Mouse (Mus musculus) heart, embryonic 15.5 days (tissue): ENCODE measurements around the gene Oxsm. TPM values are rescaled to one million over a fixed set of nuclear protein-coding genes. Genes with fewer than 3 reads are reported as not detected.

ENCODE experiments used
- ATAC-seq: fragments of 200-750 bp; cut with Nextera tagmentation; replicated peaks from 2 replicates; pipeline ENCODE4 v1.8.0; 2017; ENCODE audit warnings: low read depth, moderate TSS enrichment; ENCODE audit not compliant: insufficient number of reproducible peaks, insufficient read depth, low FRiP score
- H3K27ac ChIP-seq: fragments of 300-500 bp; sonication (generic); 2 replicates; pipeline ENCODE4 v1.5.1; 2015; ENCODE audit warnings: mild to moderate bottlenecking, inconsistent platforms
- H3K27me3 ChIP-seq: fragments of 300-500 bp; sonication (generic); 2 replicates; pipeline ENCODE4 v1.6.1; 2015; ENCODE audit warnings: inconsistent platforms
- H3K36me3 ChIP-seq: fragments of 300-500 bp; sonication (generic); 2 replicates; pipeline ENCODE4 v1.6.1; 2015; ENCODE audit warnings: mild to moderate bottlenecking, inconsistent platforms
- H3K4me1 ChIP-seq: fragments of 300-500 bp; sonication (generic); replicated peaks from 2 replicates; pipeline ENCODE4 v1.6.1; 2015; ENCODE audit warnings: inconsistent platforms
- H3K4me2 ChIP-seq: fragments of 300-500 bp; sonication (generic); 2 replicates; pipeline ENCODE4 v1.6.1; 2015; ENCODE audit warnings: inconsistent platforms, mild to moderate bottlenecking, moderate library complexity
- H3K4me3 ChIP-seq: fragments of 300-500 bp; sonication (generic); 2 replicates; pipeline ENCODE4 v1.5.1; 2015; ENCODE audit warnings: mild to moderate bottlenecking, inconsistent platforms
- H3K9ac ChIP-seq: fragments of 300-500 bp; sonication (generic); 2 replicates; pipeline ENCODE4 v1.6.1; 2015; ENCODE audit warnings: mild to moderate bottlenecking, inconsistent platforms
- H3K9me3 ChIP-seq: fragments of 300-500 bp; sonication (generic); replicated peaks from 2 replicates; pipeline ENCODE4 v1.6.1; 2016; ENCODE audit warnings: inconsistent platforms
- WGBS: fragments of 180-500 bp; shearing (Covaris S2); methylation state at CpG from one replicate; pipeline ENCODE4 v1.1.7; 2015; ENCODE audit warnings: mixed read lengths; 5-methylcytosine and 5-hydroxymethylcytosine counted together
- polyA plus RNA-seq: library from polyadenylated mRNA; unstranded; fragments of >200 nt; fragmentation: Nextera tagmentation; extraction: Ambion mirVana; gene quantifications from 2 replicates; pipeline ENCODE4 v1.2.1, GENCODE M21; 2015

Gene Oxsm
- polyA plus RNA-seq, 1 experiment from 2014 or later = 2.9 TPM

DNA sequence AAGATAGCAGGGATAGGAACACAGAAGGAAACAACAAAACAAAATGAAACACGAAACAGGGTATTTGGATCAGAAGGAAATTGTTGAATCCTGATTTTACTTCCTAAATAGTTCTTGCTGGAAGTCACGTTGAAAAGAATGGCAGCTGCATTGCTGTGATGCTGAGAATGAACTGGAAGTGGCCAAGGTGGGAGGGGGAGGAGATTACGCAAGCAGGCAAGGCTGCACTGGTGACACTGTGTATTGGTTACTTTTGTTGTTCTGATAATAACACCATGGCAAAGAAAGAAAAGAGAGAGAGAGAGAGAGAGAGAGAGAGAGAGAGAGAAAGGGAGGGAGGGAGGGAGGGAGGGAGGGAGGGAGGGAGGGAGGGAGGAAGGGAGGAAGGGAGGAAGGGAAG, 13.1 kb downstream of the Oxsm start:
- no peaks in the 10 kb centered on the region for H3K9me3 ChIP-seq
- H3K4me2 ChIP-seq = no peak overlapping the region
- no peaks in the 10 kb centered on the region for H3K4me1 ChIP-seq
- no peak overlapping the region for H3K27ac ChIP-seq
- H3K9ac ChIP-seq = no peak overlapping the region
- H3K4me3 ChIP-seq = no peak overlapping the region
- no peak for ATAC-seq
- H3K36me3 ChIP-seq = peaks cover 3% of the 10 kb centered on the region
- H3K27me3 ChIP-seq = no peaks in the 10 kb centered on the region
- 61% methylated on average over 3 of the region's 3 CpGs for WGBS

DNA sequence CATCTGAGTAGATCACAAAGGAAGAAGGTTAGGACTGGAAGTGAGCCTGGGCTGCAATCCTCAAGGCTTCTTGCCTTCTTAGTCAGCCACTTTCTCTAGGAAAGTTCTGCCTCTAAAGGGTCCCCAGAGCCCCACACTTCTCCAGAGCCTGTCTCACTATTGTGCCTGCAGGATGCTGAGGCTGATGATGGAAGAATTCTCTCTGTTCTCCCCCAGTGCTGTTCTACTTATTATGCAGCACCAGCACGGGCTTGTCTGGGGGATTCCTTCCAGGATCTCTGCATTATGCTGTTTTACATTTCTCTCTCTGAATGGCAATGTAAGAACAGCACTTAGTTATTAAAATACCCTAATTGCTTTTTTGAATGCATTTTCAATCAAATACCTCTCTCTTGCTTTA, 16.1 kb downstream of the Oxsm start:
- no peak overlapping the region for H3K4me3 ChIP-seq
- no peak overlapping the region for H3K27ac ChIP-seq
- H3K27me3 ChIP-seq = no peaks in the 10 kb centered on the region
- H3K9ac ChIP-seq = no peak overlapping the region
- WGBS = 26% methylated on average over 1 of the region's 1 CpGs
- no peaks in the 10 kb centered on the region for H3K4me1 ChIP-seq
- H3K4me2 ChIP-seq = no peak overlapping the region
- H3K9me3 ChIP-seq = no peaks in the 10 kb centered on the region
- no peak for ATAC-seq
- no peaks in the 10 kb centered on the region for H3K36me3 ChIP-seq

DNA sequence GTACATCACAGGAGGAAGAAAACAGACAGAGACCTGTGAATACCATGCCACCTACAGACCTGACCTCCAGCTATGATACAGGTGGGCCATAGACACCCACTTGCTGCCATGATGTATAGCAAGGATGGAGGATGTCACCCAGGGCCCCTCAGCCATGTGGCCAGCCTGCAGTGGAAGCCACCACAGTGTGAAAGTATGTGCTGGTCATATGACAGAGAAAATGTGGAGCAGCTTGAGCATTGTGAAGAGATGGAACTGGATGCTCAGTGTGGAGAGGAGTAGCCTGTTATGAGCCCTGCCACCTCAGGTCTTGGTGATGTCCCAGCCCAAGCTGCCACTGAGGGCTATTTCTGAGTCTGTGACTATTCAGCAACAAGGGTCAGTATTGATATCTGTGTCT, 19.0 kb downstream of the Oxsm start:
- Histone ChIP-seq H3K9ac (no peak overlapping the region), H3K4me1 (no peaks in the 10 kb centered on the region), H3K27me3 (no peaks in the 10 kb centered on the region), H3K9me3 (no peaks in the 10 kb centered on the region), H3K4me3 (no peak overlapping the region), H3K36me3 (no peaks in the 10 kb centered on the region), H3K4me2 (no peak overlapping the region), H3K27ac (no peak overlapping the region)
- ATAC-seq = no peak

DNA sequence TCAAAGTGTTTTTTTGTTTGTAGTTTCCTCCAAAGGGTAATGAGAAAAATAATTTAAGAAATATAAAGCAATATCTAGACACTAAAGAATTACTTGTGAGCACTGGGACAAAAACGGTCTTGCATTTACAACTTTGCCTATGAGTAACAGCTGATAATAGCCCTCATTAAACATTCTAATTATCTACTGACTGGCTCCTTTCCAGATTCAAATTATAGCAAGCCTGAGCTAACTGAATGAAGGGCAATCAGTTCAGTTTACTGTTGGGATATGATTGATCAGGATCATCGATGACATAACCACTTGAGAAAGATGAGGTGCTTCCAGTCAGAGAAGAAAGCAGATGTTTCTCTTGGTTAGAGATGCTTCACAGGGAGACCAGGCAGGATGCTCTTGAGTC, 20.2 kb downstream of the Oxsm start:
- Histone ChIP-seq H3K9ac (no peak overlapping the region), H3K27ac (no peak overlapping the region), H3K36me3 (no peaks in the 10 kb centered on the region), H3K4me1 (no peaks in the 10 kb centered on the region), H3K9me3 (no peaks in the 10 kb centered on the region), H3K27me3 (no peaks in the 10 kb centered on the region), H3K4me3 (no peak overlapping the region), H3K4me2 (no peak overlapping the region)
- ATAC-seq = no peak
- 80% methylated on average over 2 of the region's 2 CpGs for WGBS

DNA sequence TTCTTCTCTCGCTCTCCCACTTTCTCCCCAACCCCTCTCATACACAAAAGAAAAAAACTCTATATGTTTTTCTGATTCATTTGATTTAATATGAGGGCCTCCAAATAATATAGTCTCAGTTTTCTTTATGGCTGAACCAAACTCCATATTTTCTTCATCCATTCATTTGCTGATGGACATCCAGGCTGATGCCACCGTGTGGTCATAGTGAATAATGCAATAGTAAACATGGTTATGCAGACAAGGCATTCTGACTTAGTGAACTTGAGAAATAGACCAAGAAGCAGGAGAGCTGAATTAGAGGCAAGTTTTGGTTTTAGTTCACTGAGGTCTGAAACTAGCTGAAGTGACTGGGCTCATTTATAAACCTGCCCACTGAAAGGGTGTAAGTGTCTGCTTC, 30.6 kb downstream of the Oxsm start:
- H3K27ac ChIP-seq = no peak overlapping the region
- H3K4me1 ChIP-seq = no peaks in the 10 kb centered on the region
- H3K4me2 ChIP-seq = no peak overlapping the region
- H3K36me3 ChIP-seq = no peaks in the 10 kb centered on the region
- no peaks in the 10 kb centered on the region for H3K9me3 ChIP-seq
- H3K27me3 ChIP-seq = no peaks in the 10 kb centered on the region
- H3K4me3 ChIP-seq = no peak overlapping the region
- no peak overlapping the region for H3K9ac ChIP-seq
- no peak for ATAC-seq
- WGBS = 53% methylated on average over 2 of the region's 2 CpGs

DNA sequence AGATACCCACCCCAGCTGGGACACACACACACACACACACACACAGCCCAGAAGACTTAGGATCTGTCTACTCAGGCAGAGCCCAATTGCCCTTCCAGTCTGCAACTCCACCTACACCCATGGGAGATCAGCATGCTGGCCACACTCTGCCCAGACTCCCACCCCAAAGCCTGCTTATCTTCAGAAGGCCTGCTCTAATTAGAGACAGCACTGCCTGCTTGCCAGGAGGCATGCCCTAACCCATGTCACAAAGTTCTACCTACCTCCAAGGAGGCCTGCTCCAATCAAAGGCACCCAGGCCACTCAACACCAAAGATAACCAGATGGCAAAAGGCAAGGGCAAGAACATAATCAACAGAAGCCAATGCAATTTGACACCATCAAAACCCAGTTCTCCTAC, 41.9 kb downstream of the Oxsm start:
- H3K9me3 ChIP-seq = no peaks in the 10 kb centered on the region

DNA sequence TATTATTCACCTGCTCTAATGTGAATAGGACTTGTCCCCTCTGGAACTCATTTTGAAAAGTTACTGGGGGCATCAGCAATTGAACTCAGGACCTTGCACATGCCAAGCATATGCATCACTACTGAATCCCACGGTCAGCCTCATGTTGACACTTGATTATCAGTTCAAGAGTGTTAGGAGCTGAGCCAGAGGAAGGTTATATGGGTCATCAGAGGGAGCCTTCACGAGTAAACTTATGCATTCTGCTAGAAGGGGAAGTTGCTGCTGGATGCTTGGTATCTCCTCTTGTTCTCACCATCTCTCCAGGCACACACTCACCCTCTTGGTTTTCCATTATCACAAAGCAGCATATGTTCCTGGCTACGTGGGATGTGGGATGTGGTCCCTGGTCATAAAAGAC, 47.9 kb downstream of the Oxsm start:
- peaks cover 13% of the 10 kb centered on the region for H3K4me1 ChIP-seq
- H3K9ac ChIP-seq = no peak overlapping the region
- no peak overlapping the region for H3K4me2 ChIP-seq
- H3K36me3 ChIP-seq = no peaks in the 10 kb centered on the region
- ATAC-seq = no peak
- no peaks in the 10 kb centered on the region for H3K27me3 ChIP-seq
- WGBS = 16% methylated on average over 3 of the region's 3 CpGs
- no peaks in the 10 kb centered on the region for H3K9me3 ChIP-seq
- no peak overlapping the region for H3K27ac ChIP-seq
- H3K4me3 ChIP-seq = no peak overlapping the region

More for the DNA sequence above, 41.9 kb downstream of the Oxsm start:
- Histone ChIP-seq H3K4me3 (no peak overlapping the region), H3K27me3 (no peaks in the 10 kb centered on the region), H3K27ac (no peak overlapping the region), H3K9ac (no peak overlapping the region), H3K4me1 (no peaks in the 10 kb centered on the region), H3K4me2 (no peak overlapping the region), H3K36me3 (no peaks in the 10 kb centered on the region)
- ATAC-seq = no peak

DNA sequence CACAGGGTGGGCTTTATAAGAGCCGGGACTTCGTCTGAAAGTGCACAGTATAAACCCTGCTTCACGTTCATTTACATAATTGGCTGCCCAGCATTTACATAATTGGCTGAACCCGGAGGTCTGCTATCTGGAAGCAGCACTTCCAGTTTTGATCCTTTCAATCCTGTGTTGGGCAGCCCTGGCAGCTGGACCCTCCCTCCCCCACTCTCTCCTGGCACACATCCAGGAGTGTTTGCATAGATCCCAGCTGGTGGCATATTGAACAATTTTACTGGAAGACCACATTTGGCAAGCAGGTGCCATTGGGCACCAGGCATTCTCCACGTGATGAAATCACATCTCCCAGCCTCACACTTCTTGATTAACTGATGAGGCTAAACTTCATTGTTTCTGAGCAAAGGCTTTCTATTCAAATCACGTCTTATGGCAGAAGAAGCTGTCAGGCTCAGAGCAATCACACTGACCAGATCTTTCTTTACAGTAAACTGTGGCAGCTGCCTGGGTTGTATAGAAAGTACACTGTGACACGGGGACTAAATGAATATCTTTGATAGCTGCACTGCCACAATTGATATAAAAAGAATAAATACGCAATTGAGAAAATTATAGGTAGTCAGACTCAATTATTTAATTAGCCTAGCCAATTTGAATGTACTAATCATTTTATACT, 48.5 kb downstream of the Oxsm start:
- Histone ChIP-seq H3K36me3 (no peaks in the 10 kb centered on the region), H3K4me1 (peaks cover 13% of the 10 kb centered on the region), H3K27ac (peak overlapping the region; percentile 29; the same call in 1 of the 2 replicates), H3K4me2 (peak overlapping the region; percentile 37), H3K27me3 (no peaks in the 10 kb centered on the region), H3K9me3 (no peaks in the 10 kb centered on the region), H3K4me3 (0 out of 2 replicates have a peak overlapping the region, but pooled peaks have one; percentile 8), H3K9ac (no peak overlapping the region)
- no peak for ATAC-seq
- 35% methylated on average over 8 of the region's 8 CpGs for WGBS

DNA sequence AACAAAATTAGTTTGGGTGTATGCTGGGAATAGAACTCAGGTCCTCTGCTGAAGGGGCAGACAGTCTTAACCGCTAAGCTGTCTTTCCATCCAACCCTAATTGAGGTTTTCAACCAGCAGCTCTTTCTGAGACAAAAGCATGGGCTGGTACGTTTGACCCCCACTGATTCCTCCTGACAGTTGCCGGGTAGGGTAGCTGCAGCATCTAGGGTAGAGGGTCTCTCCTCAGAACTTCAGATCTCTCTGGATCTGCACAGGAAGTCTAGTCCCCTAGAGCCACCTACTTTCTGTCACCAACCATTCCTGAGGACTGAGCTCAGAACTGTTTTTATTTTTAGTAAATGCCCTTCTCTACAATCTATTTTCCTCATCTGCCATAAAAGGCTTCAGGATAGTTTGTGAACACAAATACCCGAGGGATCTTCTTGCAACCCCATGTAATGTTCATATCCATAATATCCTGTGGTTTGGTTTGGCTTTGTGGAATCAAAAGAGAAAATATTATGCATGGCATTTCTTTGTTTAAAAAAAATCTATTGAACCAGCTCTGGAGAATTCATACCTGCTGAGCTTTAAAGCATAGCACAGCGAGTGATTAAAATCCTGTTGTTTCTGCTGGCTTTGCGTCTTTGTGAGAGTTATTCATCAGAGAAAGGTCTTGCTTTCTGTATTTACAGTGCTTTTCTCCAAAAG, 49.2 kb downstream of the Oxsm start:
- no peak overlapping the region for H3K9ac ChIP-seq
- peaks cover 13% of the 10 kb centered on the region for H3K4me1 ChIP-seq
- H3K4me2 ChIP-seq = peak overlapping the region; percentile 37
- H3K4me3 ChIP-seq = no peak overlapping the region
- 45% methylated on average over 6 of the region's 6 CpGs for WGBS
- no peak for ATAC-seq
- H3K9me3 ChIP-seq = no peaks in the 10 kb centered on the region
- no peaks in the 10 kb centered on the region for H3K27me3 ChIP-seq
- no peaks in the 10 kb centered on the region for H3K36me3 ChIP-seq
- peak overlapping the region; percentile 29 for H3K27ac ChIP-seq

DNA sequence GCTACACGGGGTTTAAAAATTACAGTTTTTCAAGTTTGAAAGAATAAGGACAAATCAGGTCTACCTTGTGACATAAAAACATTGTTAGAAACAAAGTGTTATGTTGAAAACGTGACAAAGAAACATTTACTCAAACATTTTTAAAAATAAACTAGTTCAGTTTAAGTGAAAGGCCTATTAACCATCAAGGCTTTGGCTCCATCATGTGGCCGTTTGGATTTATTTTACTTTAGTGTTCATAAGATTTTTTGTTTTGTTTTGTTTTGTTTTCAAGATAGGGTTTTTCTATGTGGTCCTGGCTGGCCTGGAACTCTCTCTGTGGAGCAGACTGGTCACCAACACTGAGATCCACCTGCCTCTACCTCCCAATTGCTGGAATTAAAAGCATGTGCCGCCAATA, 53.1 kb downstream of the Oxsm start:
- H3K4me1 ChIP-seq = peaks cover 13% of the 10 kb centered on the region
- no peaks in the 10 kb centered on the region for H3K27me3 ChIP-seq
- H3K36me3 ChIP-seq = no peaks in the 10 kb centered on the region
- H3K27ac ChIP-seq = no peak overlapping the region
- no peak overlapping the region for H3K4me2 ChIP-seq
- WGBS = 51% methylated on average over 4 of the region's 4 CpGs
- no peak overlapping the region for H3K9ac ChIP-seq
- ATAC-seq = no peak
- no peak overlapping the region for H3K4me3 ChIP-seq
- no peaks in the 10 kb centered on the region for H3K9me3 ChIP-seq

DNA sequence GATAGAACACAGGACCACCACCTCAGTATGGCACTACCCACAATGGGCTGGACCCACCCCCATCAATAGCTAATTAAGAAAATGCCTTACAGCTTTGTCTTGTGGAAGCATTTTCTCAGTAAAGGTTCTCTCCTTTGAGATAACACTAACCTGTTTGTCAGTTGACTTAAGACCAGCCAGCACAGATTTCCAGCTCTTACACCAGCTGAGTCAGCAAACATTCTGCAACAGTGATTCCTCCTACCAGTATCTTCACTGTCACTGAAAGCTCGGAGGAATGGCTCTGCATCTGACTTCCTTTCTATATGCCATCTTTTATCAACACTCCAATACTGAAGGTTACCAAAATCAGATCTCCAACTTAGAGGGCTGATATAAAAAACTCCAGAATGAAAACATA, 54.1 kb downstream of the Oxsm start:
- H3K27me3 ChIP-seq = no peaks in the 10 kb centered on the region
- 30% methylated on average over 1 of the region's 1 CpGs for WGBS
- H3K4me3 ChIP-seq = no peak overlapping the region
- no peak overlapping the region for H3K27ac ChIP-seq
- H3K4me2 ChIP-seq = no peak overlapping the region
- no peak for ATAC-seq
- peaks cover 5% of the 10 kb centered on the region for H3K4me1 ChIP-seq
- H3K9ac ChIP-seq = no peak overlapping the region
- H3K36me3 ChIP-seq = no peaks in the 10 kb centered on the region
- H3K9me3 ChIP-seq = no peaks in the 10 kb centered on the region

DNA sequence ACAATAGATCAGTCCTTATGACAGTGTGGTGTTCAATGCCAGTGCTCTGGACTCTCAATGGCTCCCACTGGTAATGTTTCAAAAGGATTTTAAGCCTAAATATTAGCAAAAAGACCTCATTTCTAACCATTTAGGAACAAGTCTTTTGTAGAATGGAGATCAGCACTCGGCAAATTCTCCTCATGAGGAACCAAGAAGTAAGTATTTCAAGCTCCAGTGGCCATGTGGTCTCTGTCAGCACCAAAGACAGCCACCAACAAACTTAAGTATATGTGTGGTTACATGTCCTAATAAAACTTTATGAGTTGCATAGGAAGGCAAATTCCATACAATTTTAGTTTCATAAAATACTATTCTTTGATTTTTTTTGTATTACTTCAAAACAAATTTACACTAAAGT, 55.5 kb downstream of the Oxsm start:
- H3K4me2 ChIP-seq = no peak overlapping the region
- no peak for ATAC-seq
- H3K27ac ChIP-seq = no peak overlapping the region
- 63% methylated on average over 1 of the region's 1 CpGs for WGBS
- no peaks in the 10 kb centered on the region for H3K9me3 ChIP-seq
- no peaks in the 10 kb centered on the region for H3K4me1 ChIP-seq
- H3K4me3 ChIP-seq = no peak overlapping the region
- no peak overlapping the region for H3K9ac ChIP-seq
- no peaks in the 10 kb centered on the region for H3K36me3 ChIP-seq
- no peaks in the 10 kb centered on the region for H3K27me3 ChIP-seq
